Mouse (Mus musculus): Measurements from ENCODE around the gene Naip1.
"Not testable (repeated sequence)": the region's sequence is repeated elsewhere in the genome, so short reads cannot be mapped to it uniquely, and the experiment has no call there.

The Naip1 gene

DNA sequence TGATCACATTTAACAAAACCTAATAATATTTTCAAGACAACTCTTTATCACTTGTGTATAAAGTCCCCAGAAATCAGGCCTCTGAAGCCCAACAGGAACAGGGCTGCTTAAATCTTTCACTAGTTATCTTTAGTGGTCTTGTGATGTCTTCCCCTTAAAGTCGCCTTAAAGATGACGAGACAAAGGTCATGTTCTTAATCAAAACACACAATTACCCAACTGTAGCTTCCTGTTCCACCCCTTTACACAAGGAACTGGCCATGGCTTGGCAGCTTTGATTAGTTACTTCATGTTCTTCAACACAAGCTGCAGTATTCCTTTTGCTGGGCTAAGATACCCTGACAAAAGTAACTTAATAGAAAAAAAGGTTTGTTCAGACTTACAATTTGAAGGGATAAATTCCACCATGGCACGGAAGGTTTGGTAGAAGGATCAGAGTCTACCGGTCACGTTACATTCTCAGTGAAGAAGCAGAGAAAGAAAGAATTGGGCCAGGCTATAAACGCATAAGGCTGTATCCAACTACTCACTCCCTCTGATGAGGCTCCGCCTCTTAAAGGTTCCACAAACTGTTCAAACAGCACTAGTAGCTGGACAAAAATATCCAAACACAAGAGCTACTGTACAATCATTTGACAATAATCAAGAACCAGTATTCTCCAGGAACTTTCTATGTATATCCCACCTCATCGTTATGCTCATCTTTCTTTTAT lies at the start of gene Naip1:
TSS of gene Naip1 (minus strand) at position 455 of the 713 bp plus-strand sequence.
- not testable (repeated sequence) for DNase-seq (ENCODE audit: low spot score in 2 of 2)

- DNase-seq (ENCODE audit: low spot score in 2 of 2), result not testable (repeated sequence)
Observed at GRCm38 (mm10) chr13:100499625-100500024, 47.0 kb upstream of the Naip1 start.

DNA sequence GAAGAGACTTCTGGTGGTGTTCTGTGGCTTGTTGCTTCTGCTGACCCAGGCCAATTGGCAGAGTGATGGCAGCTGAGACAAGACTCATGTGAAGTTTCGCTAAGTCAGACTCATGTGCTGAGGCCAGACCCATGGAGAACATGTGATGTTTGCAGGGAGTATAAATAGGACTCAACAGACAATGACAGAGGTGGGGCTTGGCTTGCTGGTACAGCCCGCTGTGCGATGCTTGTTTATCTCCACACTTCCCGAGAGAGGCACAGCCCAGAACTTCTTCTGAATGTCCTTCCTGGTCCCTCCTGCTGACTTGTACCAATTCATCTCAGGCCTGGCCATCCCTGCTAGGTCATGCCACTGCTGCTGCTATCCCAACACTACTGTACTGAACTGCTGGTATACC lies 42.7 kb upstream of the Naip1 start:
- no peak for DNase-seq (ENCODE audit: low spot score in 2 of 2)

- DNase-seq (ENCODE audit: low spot score in 2 of 2), result not testable (repeated sequence)
Observed at GRCm38 (mm10) chr13:100494370-100494769, 41.7 kb upstream of the Naip1 start.

- DNase-seq (ENCODE audit: low spot score in 2 of 2), result no peak
Observed at GRCm38 (mm10) chr13:100493313-100493712, 40.6 kb upstream of the Naip1 start.

- peak; percentile 81 to 82 for DNase-seq (ENCODE audit: low spot score in 2 of 2)
Observed at GRCm38 (mm10) chr13:100492061-100492787, 39.6 kb upstream of the Naip1 start, which contains the start of gene Gtf2h2. Gene Gtf2h2 (minus strand): TSS chr13:100492579.

GRCm38 (mm10) chr13:100491623-100492022 lies 39.0 kb upstream of the Naip1 start:
- no peak for DNase-seq (ENCODE audit: low spot score in 2 of 2)

- DNase-seq (ENCODE audit: low spot score in 2 of 2), result no peak
Observed at GRCm38 (mm10) chr13:100490424-100490823, 37.8 kb upstream of the Naip1 start.

DNA sequence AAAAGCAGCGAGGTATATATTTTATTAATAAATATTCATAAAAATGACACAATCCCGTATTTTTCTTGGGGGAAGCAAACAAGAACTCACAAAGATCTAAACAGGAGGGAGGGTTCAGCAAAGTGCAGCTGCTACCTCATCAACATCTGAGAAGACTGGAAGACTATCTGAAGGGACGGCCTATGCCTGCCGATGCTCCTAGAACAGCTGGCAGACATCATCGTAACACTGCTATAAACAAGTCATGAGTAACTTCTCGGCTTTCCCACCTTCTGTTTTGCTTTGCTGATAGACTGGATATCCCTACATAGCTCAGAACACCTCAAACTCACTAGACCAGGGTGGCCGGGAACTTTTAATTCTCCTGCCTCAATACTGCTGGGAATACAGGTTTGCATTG lies 30.9 kb upstream of the Naip1 start:
- no peak for DNase-seq (ENCODE audit: low spot score in 2 of 2)

GRCm38 (mm10) chr13:100463527-100464222 lies 11.0 kb upstream of the Naip1 start:
- peak in 1 of 2 experiments; percentile 1 for DNase-seq (ENCODE audit: low spot score in 2 of 2)

DNA sequence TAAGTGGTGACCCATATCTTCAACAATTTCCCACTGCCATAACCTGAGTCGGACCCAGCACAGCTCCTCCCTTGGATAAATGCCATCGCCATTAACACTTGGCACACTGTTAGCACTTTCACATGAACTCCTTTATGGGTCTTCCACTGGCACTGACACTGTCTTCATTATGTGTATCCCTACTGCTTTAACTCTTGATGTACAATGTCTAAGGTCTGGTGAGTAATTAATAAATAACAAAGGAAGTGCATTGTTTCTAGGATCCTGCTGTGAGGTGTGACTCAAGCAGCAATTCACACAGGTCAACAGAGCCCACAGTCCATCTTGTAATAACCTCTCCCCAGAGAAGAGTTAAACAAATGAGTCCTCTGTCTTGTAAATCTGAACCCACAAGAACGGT lies 8.7 kb upstream of the Naip1 start:
- no peak for DNase-seq (ENCODE audit: low spot score in 2 of 2)

- DNase-seq (ENCODE audit: low spot score in 2 of 2), result no peak
Observed at GRCm38 (mm10) chr13:100449495-100449894, 3.2 kb downstream of the Naip1 start.

GRCm38 (mm10) chr13:100440116-100440515 lies 12.6 kb downstream of the Naip1 start:
- no peak for DNase-seq (ENCODE audit: low spot score in 2 of 2)

GRCm38 (mm10) chr13:100438701-100439100 lies 14.0 kb downstream of the Naip1 start:
- no peak for DNase-seq (ENCODE audit: low spot score in 2 of 2)

DNA sequence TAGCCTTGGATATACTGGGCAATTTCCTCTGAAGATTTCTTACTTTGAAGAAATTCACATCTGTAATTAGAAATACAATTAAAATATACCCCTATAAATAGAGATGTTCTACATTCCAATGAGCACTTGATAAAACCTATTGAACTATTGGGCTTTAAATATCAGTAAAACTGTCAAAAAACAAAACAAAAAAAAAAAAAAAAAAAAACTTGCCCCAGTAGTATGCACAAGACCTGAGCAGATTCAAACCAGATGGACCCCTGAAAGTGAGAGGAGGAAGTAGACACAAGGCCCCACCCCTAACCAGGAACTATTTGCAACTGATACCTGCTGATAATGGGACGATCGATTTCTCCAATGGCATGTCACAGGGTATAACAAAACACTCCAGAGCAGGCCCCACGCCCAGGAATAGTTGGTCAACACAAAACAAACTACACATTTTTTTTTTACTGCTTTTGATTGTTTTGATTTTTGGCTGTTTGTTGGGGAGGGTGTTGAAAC lies 15.3 kb downstream of the Naip1 start:
- DNase-seq (ENCODE audit: low spot score in 2 of 2), result no peak

- not testable (repeated sequence) for DNase-seq (ENCODE audit: low spot score in 2 of 2)
Observed at GRCm38 (mm10) chr13:100436556-100437163, 16.0 kb downstream of the Naip1 start.

GRCm38 (mm10) chr13:100419958-100420357 lies 32.7 kb downstream of the Naip1 start:
- not testable (repeated sequence) for DNase-seq (ENCODE audit: low spot score in 2 of 2)

DNA sequence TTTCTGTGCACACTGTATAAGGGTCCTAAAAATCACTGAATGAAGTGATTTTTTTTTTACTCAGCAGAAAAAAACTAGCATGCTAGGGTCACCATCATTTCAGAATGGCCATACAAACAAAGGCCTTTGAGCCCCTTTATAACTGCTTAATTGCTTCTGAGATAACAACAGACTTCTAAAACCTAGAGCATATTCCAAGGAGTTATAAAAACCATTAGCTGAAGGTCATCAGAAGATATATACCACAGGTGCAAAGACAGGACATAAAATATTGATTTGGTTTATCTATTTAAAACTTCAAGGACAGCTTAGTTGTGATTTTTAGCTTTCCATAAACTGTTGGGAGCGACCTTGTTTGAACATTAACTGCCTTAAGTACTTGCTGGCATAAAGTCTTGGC lies 38.2 kb downstream of the Naip1 start:
- no peak for DNase-seq (ENCODE audit: low spot score in 2 of 2)

DNA sequence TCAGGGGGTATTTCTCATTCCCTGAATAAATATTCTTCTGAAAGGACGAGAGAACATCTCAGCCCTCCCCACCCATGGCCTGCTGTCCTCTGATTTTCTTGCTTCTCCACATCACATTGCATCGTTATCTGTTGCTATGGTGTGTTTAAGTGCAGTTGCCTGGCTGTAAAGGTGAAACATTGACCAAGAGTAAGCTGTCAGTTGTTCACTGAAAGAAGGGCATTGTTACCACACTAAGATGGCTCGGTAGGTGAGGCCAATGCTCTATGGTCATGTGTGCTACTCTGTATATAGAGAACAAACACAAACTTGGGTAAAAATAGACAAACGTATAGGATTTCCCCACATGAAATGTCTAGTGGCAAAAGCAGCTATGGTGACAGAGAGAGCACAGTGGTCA lies 42.8 kb downstream of the Naip1 start:
- no peak for DNase-seq (ENCODE audit: low spot score in 2 of 2)

GRCm38 (mm10) chr13:100409181-100409580 lies 43.5 kb downstream of the Naip1 start:
- DNase-seq (ENCODE audit: low spot score in 2 of 2), result no peak

DNA sequence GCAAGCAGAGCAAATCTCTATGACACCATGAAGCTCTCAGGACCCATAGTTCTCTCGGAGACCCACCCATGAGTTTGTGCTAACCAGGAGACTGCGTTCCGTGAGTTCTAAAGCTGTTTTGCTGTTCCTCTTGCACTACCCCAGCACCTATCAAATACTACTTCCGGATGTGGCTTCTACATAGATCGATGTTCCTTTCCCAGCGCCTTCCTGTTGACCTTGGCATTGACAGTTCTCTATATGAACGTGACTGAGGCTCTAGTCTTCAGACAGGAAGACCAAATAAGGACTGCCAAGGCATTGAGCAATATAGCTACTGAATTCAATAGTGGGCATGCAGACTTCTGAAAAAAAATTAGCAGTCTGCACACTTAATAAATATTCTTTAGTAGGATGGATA lies 44.4 kb downstream of the Naip1 start:
- DNase-seq (ENCODE audit: low spot score in 2 of 2), result no peak

All from urinary bladder, postnatal 36 days (tissue).